Mouse (Mus musculus): ENCODE results near the gene Hivep3.

- TF ChIP-seq TCF12 (IDR thresholded peaks at IDR 0.05; ENCODE audit: low read depth, low read length) (no peak), POLR2A (IDR thresholded peaks at IDR 0.05; ENCODE audit: low read depth, low read length) (no peak), UBTF (IDR thresholded peaks at IDR 0.05; ENCODE audit: low read depth, low read length) (no peak), RCOR1 (conservative IDR thresholded peaks at IDR 0.05; ENCODE audit: low read depth, low read length) (no peak), CTCF (conservative IDR thresholded peaks at IDR 0.05 in 1 of 2, IDR thresholded peaks at IDR 0.05 in 1 of 2; ENCODE audit: low read depth in 2 of 2, low read length in 2 of 2) (no peak), USF2 (conservative IDR thresholded peaks at IDR 0.05; ENCODE audit: low read depth, low read length) (no peak), NRF1 (IDR thresholded peaks at IDR 0.05; ENCODE audit: low read depth, low read length) (no peak), JUND (conservative IDR thresholded peaks at IDR 0.05; ENCODE audit: low read depth, low read length) (no peak), POLR2AphosphoS2 (IDR thresholded peaks at IDR 0.05; ENCODE audit: low read depth, low read length) (no peak), ZKSCAN1 (IDR thresholded peaks at IDR 0.05; ENCODE audit: borderline replicate concordance, low read depth, low read length) (no peak)
Measured at GRCm38 (mm10) chr4:119975242-119975641, 241.7 kb downstream of the Hivep3 start.
